Mouse (Mus musculus): ENCODE measurements around the gene Rilpl1.

DNA sequence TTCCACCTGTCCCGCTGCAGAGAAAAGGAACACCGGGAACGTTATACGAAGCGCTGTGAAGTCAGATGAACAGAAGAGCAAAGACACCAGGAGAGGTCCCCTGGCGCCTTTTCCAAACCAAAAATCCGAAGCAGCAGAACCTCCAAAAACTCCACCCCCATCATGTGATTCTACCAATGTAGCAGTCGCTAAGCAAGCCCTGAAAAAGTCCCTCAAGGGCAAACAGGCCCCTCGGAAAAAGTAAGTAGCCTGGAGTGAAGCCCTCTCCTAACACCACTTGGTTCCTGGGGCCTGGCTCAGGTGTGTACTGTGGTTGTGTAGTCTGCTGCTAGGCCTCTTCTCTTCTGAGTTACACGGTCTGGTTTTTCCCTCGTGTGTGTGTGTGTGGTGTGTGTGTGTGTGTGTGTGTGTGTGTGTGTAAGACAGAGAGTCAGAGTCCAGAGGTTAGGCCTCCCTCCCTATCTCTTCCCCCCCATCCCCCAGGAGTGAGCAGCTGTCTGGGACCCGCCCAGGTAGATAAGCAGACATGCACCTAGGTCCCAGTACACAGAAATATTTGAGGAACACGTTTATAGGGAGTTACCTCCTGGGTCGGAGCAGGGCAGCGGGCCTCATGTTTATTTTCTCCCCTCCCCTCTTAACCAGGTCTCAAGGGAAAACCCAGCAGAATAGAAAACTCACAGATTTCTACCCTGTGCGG is 80.4 kb downstream of the Rilpl1 start:
- no peak for TF ChIP-seq POLR2A (IDR thresholded peaks at IDR 0.05; ENCODE audit: borderline replicate concordance, low read depth, low read length)
- no peak for TF ChIP-seq CTCF (IDR thresholded peaks at IDR 0.05; ENCODE audit: low read depth, low read length)

Measured in bone marrow macrophage, adult 2 months (primary cell).